Mouse (Mus musculus) midbrain, embryonic 14.5 days (tissue): ENCODE data around the gene Itga2. TPM values are rescaled to one million over a fixed set of nuclear protein-coding genes. Genes with fewer than 3 reads are reported as not detected.

Experiments used
- ATAC-seq: fragments of 200-750 bp; cut with Nextera tagmentation; 2 replicates; pipeline ENCODE4 v1.8.0; 2017; ENCODE audit warnings: moderate number of reproducible peaks, moderate library complexity; ENCODE audit not compliant: low FRiP score, low TSS enrichment
- DNase-seq: peaks from one replicate; pipeline ENCODE4 v3.0.0-alpha.2; 2015
- H3K27ac ChIP-seq: fragments of 300-500 bp; sonication (generic); replicated peaks from 2 replicates; pipeline ENCODE4 v1.5.1; 2014; ENCODE audit warnings: mild to moderate bottlenecking, low read depth, low read length, moderate library complexity
- H3K27me3 ChIP-seq: fragments of 300-500 bp; sonication (generic); 2 replicates; pipeline ENCODE4 v1.6.1; 2014; ENCODE audit warnings: low read length, control low read depth, mixed read lengths; ENCODE audit not compliant: control insufficient read depth, insufficient read depth
- H3K36me3 ChIP-seq: fragments of 300-500 bp; sonication (generic); 2 replicates; pipeline ENCODE4 v1.6.1; 2014; ENCODE audit warnings: low read length, control low read depth; ENCODE audit not compliant: control insufficient read depth, insufficient read depth
- H3K4me1 ChIP-seq: fragments of 300-500 bp; sonication (generic); 2 replicates; pipeline ENCODE4 v1.6.1; 2014; ENCODE audit warnings: mild to moderate bottlenecking, antibody characterized with exemption, low read length, control low read depth; ENCODE audit not compliant: control insufficient read depth, insufficient read depth
- H3K4me2 ChIP-seq: fragments of 300-500 bp; sonication (generic); 2 replicates; pipeline ENCODE4 v1.6.1; 2014; ENCODE audit warnings: mild to moderate bottlenecking, low read length, moderate library complexity
- H3K4me3 ChIP-seq: fragments of 300-500 bp; sonication (generic); replicated peaks from 2 replicates; pipeline ENCODE4 v1.5.1; 2014; ENCODE audit warnings: low read depth, low read length
- H3K9ac ChIP-seq: fragments of 300-500 bp; sonication (generic); replicated peaks from 2 replicates; pipeline ENCODE4 v1.6.1; 2014; ENCODE audit warnings: mild to moderate bottlenecking, low read length, moderate library complexity
- H3K9me3 ChIP-seq: fragments of 300-500 bp; sonication (generic); 2 replicates; pipeline ENCODE4 v1.6.1; 2016; ENCODE audit warnings: low read length, control low read depth, mixed read lengths; ENCODE audit not compliant: control insufficient read depth
- WGBS: fragments of 180-500 bp; shearing (Covaris S2); extraction: QIAGEN DNeasy Blood & Tissue Kit; methylation state at CpG from one replicate; pipeline ENCODE4 v1.1.7; 2014; 5-methylcytosine and 5-hydroxymethylcytosine counted together
- polyA plus RNA-seq: library from polyadenylated mRNA; unstranded; fragments of >200 nt; fragmentation: Nextera tagmentation; extraction: Ambion mirVana; gene quantifications from 2 replicates; pipeline ENCODE4 v1.2.1, GENCODE M21; 2014

Gene Itga2
- polyA plus RNA-seq, 1 experiment from 2014 or later: 2.1 TPM

GRCm38 (mm10) chr13:114825377-114825855 is 106.5 kb downstream of the Itga2 start:
- Histone ChIP-seq H3K4me2 (no peak overlapping the region), H3K9me3 (no peaks in the 10 kb centered on the region), H3K4me1 (no peaks in the 10 kb centered on the region), H3K27ac (no peak overlapping the region), H3K27me3 (no peaks in the 10 kb centered on the region), H3K4me3 (no peak overlapping the region), H3K36me3 (peaks cover 33% of the 10 kb centered on the region), H3K9ac (no peak overlapping the region)
- 94% methylated on average over 6 of the region's 6 CpGs for WGBS
- DNase-seq (no peak), ATAC-seq (no peak)

DNA sequence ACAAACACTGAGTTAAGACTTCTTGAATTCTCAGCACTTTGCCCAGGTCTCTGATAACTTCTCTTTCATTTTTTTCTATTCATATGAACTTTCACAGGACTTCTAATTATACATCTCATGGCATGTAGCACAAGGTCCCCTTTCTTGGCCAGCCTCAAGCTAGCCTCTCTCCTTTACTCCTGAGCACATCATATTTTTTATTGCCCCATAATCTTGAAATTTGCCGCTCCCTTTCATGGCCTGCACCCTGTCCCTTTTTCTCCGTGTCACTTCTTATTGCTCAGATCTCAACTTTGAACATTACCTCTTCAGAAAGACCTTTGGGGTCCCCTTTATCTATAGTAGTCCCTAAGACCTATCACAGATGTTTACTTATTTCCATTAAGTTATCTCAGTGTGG is 109.0 kb downstream of the Itga2 start:
- ATAC-seq (no peak), DNase-seq (no peak)
- H3K9ac ChIP-seq: no peak overlapping the region
- H3K4me3 ChIP-seq: no peak overlapping the region
- 99% methylated on average over 2 of the region's 2 CpGs for WGBS
- no peaks in the 10 kb centered on the region for H3K27me3 ChIP-seq
- peaks cover 17% of the 10 kb centered on the region for H3K36me3 ChIP-seq
- peaks cover 10% of the 10 kb centered on the region; the same call in 1 of the 2 replicates for H3K4me1 ChIP-seq
- no peak overlapping the region for H3K27ac ChIP-seq
- no peaks in the 10 kb centered on the region for H3K9me3 ChIP-seq
- H3K4me2 ChIP-seq: no peak overlapping the region

DNA sequence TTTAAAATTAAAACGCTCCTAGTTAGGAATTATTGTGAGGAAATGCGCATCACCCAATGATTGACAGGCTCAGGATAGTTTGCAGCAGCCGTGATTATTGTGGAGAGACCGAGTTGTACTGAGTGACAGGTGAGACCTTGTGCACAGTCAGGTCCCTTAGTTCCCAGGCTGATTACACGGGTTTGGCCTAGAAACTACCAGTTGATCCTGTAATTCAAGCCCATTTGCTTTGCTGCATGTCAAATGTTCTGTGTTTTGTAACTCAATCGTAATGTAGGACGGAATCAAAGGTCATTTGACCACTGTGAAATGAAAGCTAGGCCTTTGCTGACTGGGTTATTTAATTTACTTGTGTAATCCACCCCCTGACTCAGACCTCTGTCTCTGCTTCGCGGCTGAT is 113.4 kb downstream of the Itga2 start:
- no peaks in the 10 kb centered on the region for H3K9me3 ChIP-seq
- no peak overlapping the region for H3K27ac ChIP-seq
- peak overlapping the region; percentile 72 for H3K4me3 ChIP-seq
- DNase-seq (no peak), ATAC-seq (peak; percentile 59; the same call in 1 of the 2 replicates)
- peaks cover 10% of the 10 kb centered on the region; the same call in 1 of the 2 replicates for H3K4me1 ChIP-seq
- no peaks in the 10 kb centered on the region for H3K27me3 ChIP-seq
- no peaks in the 10 kb centered on the region for H3K36me3 ChIP-seq
- H3K4me2 ChIP-seq: peak overlapping the region; percentile 87
- H3K9ac ChIP-seq: peak overlapping the region; percentile 61
- 24% methylated on average over 9 of the region's 9 CpGs for WGBS

GRCm38 (mm10) chr13:114817751-114818360 is 114.0 kb downstream of the Itga2 start, which contains the start of gene Mocs2:
Gene Mocs2 (plus strand): TSS chr13:114818236.
- Histone ChIP-seq H3K4me1 (peaks cover 10% of the 10 kb centered on the region; the same call in 1 of the 2 replicates), H3K4me2 (peak within 1 kb of the TSS; percentile 87), H3K36me3 (no peaks in the 10 kb centered on the region), H3K4me3 (peak within 1 kb of the TSS; percentile 72), H3K9me3 (no peaks in the 10 kb centered on the region), H3K9ac (peak within 1 kb of the TSS; percentile 61), H3K27me3 (no peaks in the 10 kb centered on the region), H3K27ac (no peak within 1 kb of the TSS)
- peak; percentile 98 for ATAC-seq
- DNase-seq: peak; percentile 99
- WGBS: 1% methylated on average over 39 of the region's 39 CpGs

DNA sequence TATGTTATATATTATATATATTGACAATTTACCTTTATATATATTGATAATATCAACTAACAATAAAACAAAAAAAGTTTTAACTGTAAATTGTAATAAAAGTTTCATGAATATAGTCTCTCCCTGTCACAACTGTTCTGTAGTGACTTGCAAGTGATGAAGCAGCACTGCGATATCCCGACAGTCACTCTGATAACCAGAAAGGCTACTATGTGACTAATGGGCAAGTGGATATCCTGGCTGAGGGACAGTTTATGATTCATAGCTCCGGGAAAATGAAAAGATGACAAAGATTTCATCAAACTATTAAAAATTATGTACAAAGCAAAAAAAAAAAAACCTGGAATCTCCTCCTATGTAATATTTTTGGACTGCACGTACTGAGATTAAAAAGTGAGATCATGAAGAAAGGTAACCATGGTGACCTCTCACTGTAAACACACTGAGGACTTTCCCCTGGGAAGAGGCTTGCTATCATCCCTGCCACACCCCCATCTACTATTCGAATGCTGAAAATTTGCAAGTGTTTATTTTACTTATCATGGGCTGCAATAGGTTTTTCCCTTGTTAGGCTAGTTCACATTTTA is 122.2 kb downstream of the Itga2 start:
- Histone ChIP-seq H3K4me3 (no peak overlapping the region), H3K4me2 (no peak overlapping the region), H3K9me3 (no peaks in the 10 kb centered on the region), H3K27me3 (no peaks in the 10 kb centered on the region), H3K4me1 (no peaks in the 10 kb centered on the region), H3K36me3 (no peaks in the 10 kb centered on the region), H3K27ac (no peak overlapping the region), H3K9ac (no peak overlapping the region)
- WGBS: 85% methylated on average over 5 of the region's 5 CpGs
- DNase-seq: no peak
- ATAC-seq: no peak

GRCm38 (mm10) chr13:114802971-114803370 is 128.9 kb downstream of the Itga2 start:
- no peak for ATAC-seq
- H3K4me2 ChIP-seq: no peak overlapping the region
- H3K4me1 ChIP-seq: no peaks in the 10 kb centered on the region
- no peaks in the 10 kb centered on the region for H3K27me3 ChIP-seq
- no peak overlapping the region for H3K4me3 ChIP-seq
- H3K9ac ChIP-seq: no peak overlapping the region
- H3K9me3 ChIP-seq: no peaks in the 10 kb centered on the region
- H3K27ac ChIP-seq: no peak overlapping the region
- WGBS: 77% methylated on average over 2 of the region's 2 CpGs
- no peak for DNase-seq
- no peaks in the 10 kb centered on the region for H3K36me3 ChIP-seq

- no peaks in the 10 kb centered on the region for H3K4me1 ChIP-seq
- WGBS: 83% methylated on average over 3 of the region's 3 CpGs
Measured at GRCm38 (mm10) chr13:114801857-114802256, 130.0 kb downstream of the Itga2 start.

DNA sequence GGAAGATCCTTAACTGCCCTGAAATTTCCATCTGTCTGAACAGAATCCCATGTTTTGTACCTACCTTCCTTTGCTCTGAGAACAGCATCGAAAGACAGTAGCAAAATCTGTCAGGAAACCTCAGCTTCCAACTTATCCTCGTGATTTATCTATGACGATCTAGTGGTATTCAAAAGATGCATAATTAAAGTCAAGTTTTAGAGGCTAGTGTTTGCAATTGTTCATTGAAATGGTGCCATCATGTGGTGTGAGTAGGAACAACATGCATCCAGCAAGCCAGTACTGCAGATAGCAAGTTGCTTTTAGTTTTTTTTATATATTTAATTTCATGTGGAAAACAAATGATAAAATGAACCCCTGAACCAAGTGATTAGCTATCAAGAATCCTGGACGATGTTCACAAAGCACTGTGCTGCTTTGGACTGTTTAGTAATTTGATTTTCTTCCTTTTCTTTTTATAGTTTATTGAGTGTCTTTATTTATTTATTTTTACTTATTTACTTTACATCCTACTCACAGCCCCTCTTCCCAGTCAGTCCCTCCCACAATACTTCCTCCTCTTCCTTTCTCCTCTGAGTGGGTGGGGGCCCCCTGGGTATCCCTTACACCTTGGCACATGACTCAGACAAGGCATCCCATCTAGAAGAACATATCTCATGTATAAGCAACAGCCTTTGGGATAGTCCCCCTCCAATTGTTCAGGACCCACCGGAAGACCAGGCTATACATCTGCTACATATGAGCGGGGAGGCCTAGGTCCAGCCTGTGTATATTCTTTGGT is 138.5 kb downstream of the Itga2 start:
- H3K36me3 ChIP-seq: no peaks in the 10 kb centered on the region
- DNase-seq (peak; percentile 82), ATAC-seq (peak; percentile 44; the same call in 1 of the 2 replicates)
- H3K27me3 ChIP-seq: no peaks in the 10 kb centered on the region
- H3K4me2 ChIP-seq: no peak overlapping the region
- no peaks in the 10 kb centered on the region for H3K4me1 ChIP-seq
- H3K4me3 ChIP-seq: no peak overlapping the region
- no peak overlapping the region for H3K9ac ChIP-seq
- no peaks in the 10 kb centered on the region for H3K9me3 ChIP-seq
- no peak overlapping the region for H3K27ac ChIP-seq
- 44% methylated on average over 6 of the region's 6 CpGs for WGBS

More at GRCm38 (mm10) chr13:114801857-114802256, 130.0 kb downstream of the Itga2 start:
- Histone ChIP-seq H3K4me3 (no peak overlapping the region), H3K27me3 (no peaks in the 10 kb centered on the region), H3K9me3 (no peaks in the 10 kb centered on the region), H3K9ac (no peak overlapping the region), H3K4me2 (no peak overlapping the region), H3K36me3 (no peaks in the 10 kb centered on the region), H3K27ac (no peak overlapping the region)
- DNase-seq (no peak), ATAC-seq (no peak)
